Mouse (Mus musculus) thymus, adult 18-20 months (tissue): ENCODE measurements around the gene Gpd1l.

Experiments
- DNase-seq, 2 experiments: peaks; one replicate each; pipeline ENCODE4 v3.0.0; 2022; ENCODE audit warnings: mixed read lengths in 2 of 2

Gene Gpd1l

GRCm38 (mm10) chr9:114925571-114925970 is 8.2 kb downstream of the Gpd1l start:
- DNase-seq, result no peak

- no peak for DNase-seq
These were observed 8.7 kb downstream of the Gpd1l start for GRCm38 (mm10) chr9:114925039-114925438.

GRCm38 (mm10) chr9:114924511-114924910 is 9.3 kb downstream of the Gpd1l start:
- no peak for DNase-seq

- DNase-seq, result no peak
These were observed 11.6 kb downstream of the Gpd1l start for GRCm38 (mm10) chr9:114922209-114922608.

GRCm38 (mm10) chr9:114921352-114922081 is 12.3 kb downstream of the Gpd1l start:
- no peak for DNase-seq

GRCm38 (mm10) chr9:114920569-114920968 is 13.2 kb downstream of the Gpd1l start:
- no peak for DNase-seq

- no peak for DNase-seq
These were observed 20.8 kb downstream of the Gpd1l start for GRCm38 (mm10) chr9:114912680-114913649.

- no peak for DNase-seq
These were observed 26.3 kb downstream of the Gpd1l start for GRCm38 (mm10) chr9:114907509-114907908.

- no peak for DNase-seq
These were observed 37.9 kb downstream of the Gpd1l start for GRCm38 (mm10) chr9:114895919-114896318.

- DNase-seq, result no peak
These were observed 40.8 kb downstream of the Gpd1l start for GRCm38 (mm10) chr9:114892974-114893373.

- DNase-seq, result no peak
These were observed 43.4 kb downstream of the Gpd1l start for GRCm38 (mm10) chr9:114890377-114890776.

GRCm38 (mm10) chr9:114888856-114889407 is 44.9 kb downstream of the Gpd1l start:
- no peak for DNase-seq

GRCm38 (mm10) chr9:114887699-114888098 is 46.1 kb downstream of the Gpd1l start:
- DNase-seq, result no peak

- DNase-seq, result no peak
These were observed 47.7 kb downstream of the Gpd1l start for GRCm38 (mm10) chr9:114885991-114886662.

- no peak for DNase-seq
These were observed 48.2 kb downstream of the Gpd1l start for GRCm38 (mm10) chr9:114885564-114885963.

- DNase-seq, result no peak
These were observed 51.8 kb downstream of the Gpd1l start for GRCm38 (mm10) chr9:114881977-114882376.

- no peak for DNase-seq
These were observed 78.5 kb downstream of the Gpd1l start for GRCm38 (mm10) chr9:114855327-114855726.

- DNase-seq, result no peak
These were observed 79.1 kb downstream of the Gpd1l start for GRCm38 (mm10) chr9:114854686-114855085.

GRCm38 (mm10) chr9:114853336-114853735 is 80.5 kb downstream of the Gpd1l start:
- DNase-seq, result no peak

GRCm38 (mm10) chr9:114851419-114852190 is 82.2 kb downstream of the Gpd1l start:
- no peak for DNase-seq
